Mouse (Mus musculus): ENCODE measurements around the gene Traf5.

Traf5 gene

GRCm38 (mm10) chr1:192090689-192091567 is 1.4 kb downstream of the Traf5 start:
- DNase-seq: no peak

DNA sequence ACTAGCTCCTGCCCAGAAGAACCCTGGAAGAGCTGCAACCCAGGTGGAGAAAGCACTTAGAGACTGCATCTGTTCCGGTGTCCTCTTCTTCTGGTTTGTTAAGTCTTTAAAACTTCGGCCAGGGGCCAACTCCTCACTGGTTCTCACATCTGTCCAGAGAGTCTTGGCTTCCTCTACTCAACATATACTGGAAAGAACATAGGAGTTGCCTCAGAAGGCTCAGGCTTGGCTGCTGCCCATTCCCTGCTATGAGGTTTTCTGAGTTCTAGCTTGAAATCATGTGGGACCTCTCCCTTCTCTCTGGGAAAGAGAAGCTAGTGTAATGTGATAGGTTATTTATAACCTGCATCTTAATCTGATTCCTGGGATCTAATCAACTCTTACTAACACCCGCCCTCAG is 2.1 kb downstream of the Traf5 start:
- no peak for DNase-seq

GRCm38 (mm10) chr1:192089208-192090166 is 2.9 kb downstream of the Traf5 start:
- no peak for DNase-seq

DNA sequence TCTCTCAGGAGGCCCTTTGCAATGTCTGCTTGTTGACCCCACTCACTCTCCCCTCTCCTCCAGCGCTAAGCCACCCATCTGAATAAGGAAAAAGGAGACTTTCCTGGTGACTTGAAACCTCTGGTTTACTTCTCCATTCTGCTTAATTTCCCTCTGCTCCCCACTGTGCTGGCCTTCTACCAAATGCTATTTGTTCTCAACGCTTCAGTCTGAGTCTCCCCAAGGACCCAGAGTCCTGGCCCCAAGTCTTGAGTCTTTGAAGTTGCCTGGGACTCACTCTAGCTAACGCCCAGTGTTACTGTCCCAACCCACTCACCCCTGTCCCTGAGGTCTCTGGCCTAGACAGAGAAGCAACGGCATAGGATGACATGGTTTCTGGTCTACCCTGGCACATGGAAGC is 4.3 kb downstream of the Traf5 start:
- DNase-seq: no peak

DNA sequence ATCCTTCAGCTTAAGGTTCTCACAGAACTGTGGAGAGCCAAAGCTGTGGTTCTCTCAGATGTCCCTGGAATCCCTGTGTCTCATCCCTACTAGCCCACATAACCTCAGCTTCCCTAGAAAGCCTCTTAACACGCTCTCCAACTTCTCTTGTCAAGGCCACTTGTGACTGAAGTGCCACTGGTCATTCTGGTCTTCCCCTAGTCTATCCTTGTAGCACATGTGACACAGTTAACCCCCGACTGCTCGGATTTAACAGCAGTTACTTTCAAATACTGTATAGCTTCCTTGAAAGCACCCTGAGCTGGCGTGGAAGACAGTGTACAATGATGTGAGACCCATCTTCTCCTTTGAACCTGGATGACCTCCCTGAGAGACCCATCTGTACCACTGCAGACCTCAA is 5.3 kb downstream of the Traf5 start:
- no peak for DNase-seq

DNA sequence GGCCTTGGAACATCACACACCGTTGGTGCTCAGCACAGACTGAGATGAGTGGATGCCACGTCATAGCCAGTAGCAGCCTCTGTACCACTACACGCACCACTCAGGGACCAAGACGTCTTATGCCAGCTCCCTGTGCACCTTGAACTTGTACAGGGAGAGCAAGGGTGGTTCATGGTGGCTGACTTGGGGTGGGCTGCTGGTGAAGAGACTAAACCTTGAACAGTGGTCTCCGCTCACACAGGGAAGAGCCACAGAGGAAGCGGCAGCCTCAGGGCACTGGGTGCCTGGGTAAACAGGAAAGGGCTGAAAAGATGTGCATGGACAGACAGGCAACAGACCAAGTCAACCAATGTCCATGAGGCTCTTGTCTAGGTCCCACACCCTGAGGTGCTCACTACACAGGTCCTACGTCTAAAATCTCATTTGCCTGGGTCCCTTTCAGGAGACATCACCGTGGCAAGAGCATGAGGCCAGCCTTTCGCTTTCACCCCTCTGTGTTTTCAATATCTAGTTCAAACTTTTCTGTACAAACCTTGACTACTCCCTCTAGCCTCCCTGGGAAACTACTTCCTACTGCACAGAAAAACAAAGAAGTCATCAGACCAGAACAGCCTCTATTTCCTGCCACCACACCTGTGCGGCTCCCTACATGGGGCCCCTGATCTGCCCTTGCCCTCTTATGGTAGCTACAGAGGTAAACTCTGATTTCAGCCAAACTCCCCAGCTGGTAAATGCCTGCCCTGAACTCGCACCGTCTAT is 5.9 kb downstream of the Traf5 start:
- DNase-seq: no peak

DNA sequence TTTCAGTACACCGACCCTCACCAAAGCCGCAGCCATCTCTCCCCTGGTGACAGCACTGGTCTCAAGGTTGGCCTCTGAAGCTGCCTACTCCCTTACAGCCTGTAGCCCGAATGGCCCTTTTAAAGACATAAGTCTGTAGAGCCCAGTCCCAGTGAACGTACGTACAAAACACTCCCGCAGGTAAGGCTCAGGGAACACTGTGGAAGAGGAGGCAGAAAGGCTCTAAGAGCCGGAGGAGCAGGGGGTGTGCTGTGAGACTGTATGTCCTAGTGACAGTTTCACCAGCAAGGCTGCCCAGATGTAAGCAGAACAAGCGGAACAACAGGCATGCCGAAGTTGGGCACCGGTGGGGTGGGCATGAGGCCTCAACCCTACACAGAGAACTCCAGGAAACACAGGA is 7.1 kb downstream of the Traf5 start:
- DNase-seq: no peak

DNA sequence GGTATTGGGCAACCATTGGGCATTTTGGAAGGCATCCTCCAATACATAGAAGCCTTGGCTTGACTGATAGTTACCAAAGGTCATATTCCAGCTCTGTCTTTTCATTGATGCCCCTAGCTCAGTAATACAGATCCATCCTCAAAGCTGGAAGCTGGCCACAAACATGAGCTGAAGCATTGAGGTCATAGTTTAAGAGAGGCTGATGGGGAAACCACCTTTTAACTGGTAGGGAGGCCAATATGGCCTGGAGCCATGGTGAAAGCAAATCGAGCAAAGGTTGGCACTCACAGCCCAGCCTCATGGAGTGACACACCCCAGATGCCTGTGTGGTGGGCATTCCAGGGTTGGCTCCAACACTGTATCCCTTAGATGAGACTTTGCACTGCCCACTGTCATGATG is 9.7 kb downstream of the Traf5 start:
- DNase-seq: no peak

DNA sequence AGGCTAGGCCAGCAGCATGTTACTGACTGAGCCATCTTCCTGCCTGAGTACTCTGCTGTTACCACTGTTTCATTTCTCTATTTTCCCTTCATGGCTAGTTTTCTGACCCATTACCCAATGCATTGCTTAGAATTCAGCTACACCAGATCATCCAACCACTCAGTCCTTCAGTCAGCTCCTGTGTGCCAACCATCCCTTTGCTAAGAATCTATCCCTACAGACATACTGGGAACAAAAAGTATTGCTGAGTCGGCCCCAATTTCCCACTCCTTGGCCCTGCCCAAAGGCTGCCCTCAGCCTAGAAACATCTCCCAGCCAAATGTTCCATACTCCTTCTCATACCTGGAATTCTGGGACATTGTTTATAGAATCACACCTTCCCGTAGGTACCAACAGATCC is 11.2 kb downstream of the Traf5 start:
- DNase-seq: no peak

DNA sequence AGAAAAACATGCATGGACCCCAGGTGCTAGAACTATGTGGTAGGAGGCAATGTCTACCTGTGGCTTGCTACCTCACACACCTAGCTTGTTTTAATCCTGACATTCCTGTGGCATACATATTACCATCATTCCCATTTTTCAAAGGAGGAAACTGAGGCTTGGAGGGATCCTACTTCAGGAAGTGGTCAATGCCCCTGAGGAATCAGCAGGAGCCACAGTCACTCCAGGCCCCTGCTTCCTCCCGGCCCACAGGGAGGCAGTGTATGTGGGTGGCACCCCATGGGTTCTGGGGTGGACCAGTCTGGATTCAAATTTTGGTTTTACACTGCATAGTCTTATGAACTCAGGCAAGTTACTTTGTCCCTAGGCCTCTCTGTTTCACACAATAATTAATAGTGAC is 13.2 kb downstream of the Traf5 start:
- no peak for DNase-seq

DNA sequence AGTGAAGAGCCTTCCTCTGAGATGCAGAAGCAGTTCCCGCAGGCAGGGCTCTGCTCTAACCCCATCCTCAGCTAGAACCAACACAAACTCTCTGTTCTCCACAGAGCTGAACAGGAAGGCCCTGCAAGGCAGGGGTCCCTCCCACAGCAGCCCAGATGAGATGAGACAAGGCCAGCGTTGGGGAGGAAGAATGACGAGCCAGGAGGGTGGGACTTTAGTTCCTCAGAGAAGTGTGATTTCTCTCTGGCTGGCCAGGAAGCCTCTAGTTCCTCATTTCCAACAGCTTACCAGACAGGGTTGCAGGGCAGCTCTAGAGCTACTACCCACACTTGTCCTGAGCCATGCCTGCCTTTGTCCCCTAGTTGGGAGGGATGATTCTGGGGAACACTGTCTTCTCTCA is 14.0 kb downstream of the Traf5 start:
- DNase-seq: no peak

DNA sequence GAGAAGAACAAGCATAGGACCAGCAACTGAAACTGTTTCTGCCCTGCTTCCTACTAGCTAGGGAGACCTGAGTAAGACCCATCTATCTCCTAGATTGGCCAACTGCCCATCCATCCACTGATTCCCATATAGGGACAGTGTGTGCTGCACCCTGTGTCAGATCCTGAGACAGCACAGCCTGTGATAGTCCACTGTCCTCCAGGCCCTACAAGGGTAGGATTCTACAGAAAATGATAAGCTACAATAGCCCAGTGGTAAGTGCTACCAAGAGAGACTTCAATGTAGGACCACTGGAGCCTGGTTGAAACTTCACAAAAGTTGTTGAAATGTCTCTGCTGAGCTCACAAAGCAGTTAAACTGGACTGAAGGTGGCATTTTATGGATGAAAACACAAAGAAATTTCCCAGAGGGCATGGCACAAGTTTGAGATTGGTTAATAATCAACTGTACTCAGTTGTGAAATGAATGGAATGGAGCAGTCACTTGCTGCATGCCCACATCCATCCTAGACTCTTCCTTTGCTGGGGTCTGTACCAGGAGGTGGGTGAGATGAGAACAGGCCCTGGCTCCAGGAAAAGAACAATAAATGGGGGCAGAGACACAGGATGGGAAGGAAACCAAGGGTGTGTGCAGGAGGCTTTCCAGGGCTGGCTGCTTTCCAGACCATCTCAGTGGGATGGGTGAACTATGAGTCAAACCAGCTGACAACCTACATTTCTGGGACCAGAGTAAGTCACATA is 15.4 kb downstream of the Traf5 start:
- no peak for DNase-seq

DNA sequence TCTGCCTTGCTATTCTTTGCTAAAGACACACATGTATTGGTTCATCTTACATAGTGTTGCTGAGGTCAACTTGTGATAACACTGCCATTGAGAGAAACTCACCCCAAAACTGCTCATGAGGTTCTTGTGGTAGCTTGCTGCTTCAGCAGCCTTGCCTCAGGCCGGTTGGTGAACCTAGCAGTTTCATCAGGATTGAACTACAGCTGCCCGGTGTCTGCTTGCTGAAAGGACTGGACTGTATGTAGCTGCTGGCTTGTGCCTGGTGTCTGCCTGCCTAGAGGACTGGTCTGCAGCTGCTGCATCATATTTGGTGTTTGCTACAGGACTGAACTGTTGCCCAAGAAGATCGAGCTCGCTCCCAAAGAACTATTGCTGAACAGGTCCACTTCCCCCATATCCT is 16.3 kb downstream of the Traf5 start:
- DNase-seq: no peak

GRCm38 (mm10) chr1:192074824-192075223 is 17.5 kb downstream of the Traf5 start:
- no peak for DNase-seq

DNA sequence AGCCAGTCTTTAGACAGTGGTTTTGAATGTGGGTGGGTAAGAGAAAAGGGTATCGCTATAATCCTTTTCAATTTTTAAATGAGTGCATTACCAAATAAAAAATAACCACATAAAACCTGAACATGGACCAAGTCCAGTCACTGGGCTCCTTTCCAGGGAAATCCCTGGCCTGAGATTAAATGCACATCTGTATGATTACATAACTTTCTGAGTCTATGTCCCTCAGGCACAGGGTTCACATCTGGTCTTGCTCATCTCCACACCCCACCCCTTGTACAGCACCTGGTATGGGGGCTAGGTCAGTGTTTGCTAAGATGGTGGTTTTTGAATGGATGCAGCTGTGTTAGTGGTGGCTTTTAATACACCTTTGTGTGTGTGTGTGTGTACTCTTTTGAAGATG is 19.9 kb downstream of the Traf5 start:
- no peak for DNase-seq

DNA sequence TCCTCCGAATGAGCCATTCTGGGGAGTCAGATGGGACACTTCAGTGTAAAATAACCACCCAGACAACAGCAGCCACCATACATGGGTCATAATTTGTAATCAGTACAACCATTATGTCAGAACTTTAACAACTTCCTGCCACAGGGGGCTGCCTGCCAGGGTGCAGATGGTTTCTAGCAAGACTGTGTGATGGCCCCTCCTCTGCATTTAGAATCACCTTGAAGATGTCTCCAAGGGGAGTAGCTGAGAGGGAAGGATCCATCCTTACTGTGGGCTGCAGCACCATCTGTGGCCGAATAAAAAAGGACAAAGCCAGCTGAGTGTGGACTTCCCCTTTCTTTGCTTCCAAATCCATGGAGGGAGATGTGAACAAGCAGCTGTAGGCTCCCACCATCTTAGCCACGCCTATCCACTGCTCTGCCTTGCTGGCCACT is 21.7 kb downstream of the Traf5 start:
- DNase-seq: no peak

GRCm38 (mm10) chr1:192069971-192070591 is 22.3 kb downstream of the Traf5 start:
- no peak for DNase-seq

DNA sequence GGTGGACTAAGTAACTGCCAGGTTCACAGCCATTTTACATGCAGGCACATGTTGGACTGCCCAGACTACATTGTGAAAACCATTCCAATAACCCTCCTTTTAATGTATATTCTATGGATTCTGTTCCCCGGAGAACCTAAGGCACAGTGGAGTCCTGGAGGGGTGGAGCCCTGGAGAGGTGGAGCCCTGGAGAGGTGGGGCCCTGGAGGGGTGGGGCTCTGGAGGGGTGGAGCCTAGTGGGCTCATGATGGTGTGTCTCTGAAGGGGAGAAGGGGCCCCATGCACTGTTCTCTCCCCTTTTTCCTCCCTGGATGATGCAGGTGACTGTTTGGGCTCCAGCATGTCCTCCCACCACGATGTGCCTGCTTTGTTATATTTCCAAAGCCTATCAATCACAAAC is 24.2 kb downstream of the Traf5 start:
- DNase-seq: no peak

DNA sequence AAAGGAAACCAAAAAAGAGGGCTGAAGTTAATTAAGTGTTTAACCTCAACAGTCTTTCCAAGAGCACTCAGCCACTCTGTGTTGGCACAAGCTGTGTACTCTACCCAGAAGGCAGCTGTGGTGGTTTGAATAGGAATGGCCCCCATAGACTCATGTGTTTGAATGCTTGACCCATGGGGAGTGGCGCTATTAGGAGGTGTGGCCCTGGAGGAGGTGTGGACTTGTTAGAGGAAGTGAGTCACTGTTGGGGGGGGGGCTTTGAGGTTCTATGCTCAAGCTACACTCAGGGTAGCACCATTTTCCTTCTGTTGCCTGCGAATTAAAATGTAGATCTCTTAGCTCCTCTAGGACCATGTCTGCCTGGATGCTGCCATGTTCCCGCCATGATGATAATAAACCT is 25.4 kb downstream of the Traf5 start:
- no peak for DNase-seq

DNA sequence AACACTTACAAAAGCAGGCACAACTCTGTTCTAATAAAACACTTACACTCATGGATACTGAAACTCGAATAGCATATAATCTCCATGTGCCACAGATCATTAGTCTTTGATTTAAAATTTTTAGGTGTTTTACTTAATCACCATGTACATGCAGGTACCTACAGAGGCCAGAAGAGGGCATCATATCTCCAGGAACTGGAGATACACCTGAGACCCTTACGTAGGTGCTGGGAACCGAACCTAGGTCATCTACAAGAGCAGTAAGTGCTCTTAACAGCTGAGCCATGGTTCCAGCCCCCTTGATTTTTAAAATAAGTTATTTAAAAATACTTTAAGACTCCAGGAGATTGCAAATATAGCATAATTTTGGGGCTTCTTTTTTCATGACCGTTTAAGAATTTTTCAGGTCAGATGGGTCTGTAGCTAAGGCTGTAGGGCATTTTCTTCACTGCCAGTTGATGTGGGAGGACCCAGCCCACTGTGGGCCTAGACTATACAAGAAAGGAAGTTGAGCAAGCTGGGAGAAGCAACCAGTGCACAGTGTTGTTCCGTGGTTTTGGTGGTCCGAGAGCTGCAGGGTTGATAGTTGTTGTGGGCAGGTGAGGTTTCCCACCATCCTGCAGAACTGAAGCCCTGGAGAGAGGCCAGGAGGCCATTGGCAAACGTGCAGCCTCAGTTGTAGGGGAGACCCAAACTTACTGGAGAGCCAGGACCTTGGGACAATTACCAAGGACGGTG is 29.0 kb downstream of the Traf5 start:
- no peak for DNase-seq

DNA sequence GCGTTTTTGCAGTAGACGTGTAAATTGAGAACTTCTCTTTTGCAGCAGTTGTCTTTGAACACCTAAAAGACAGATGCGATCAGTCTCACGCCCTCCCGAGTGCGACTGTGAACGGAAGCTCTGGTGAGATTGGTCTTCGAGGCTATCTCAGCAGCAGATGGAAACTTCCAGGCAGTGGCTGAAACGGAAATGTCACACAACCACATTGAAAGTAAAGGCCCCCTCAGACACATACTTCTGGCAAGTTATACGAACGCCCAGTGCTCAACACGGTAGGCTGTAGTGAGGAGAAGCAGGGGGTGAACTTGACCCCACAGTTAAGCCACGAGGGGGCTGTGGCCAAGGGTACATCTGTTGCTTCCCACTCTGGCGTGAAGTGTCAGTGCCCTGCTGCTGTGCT is 29.7 kb downstream of the Traf5 start:
- DNase-seq: no peak
